Mouse (Mus musculus) CH12.LX (cell line): ENCODE results near the gene Ldb2. TPM values are rescaled to one million over a fixed set of nuclear protein-coding genes. Genes with fewer than 3 reads are reported as not detected.

ENCODE experiments used
- DNase-seq: peaks from one replicate; pipeline ENCODE4 v3.0.0-alpha.2; 2013; ENCODE audit errors: extremely low read depth
- H3K27ac ChIP-seq: 2 replicates; pipeline ENCODE4 v1.5.1; 2012; ENCODE audit warnings: low read depth, mild to moderate bottlenecking, control low read depth, moderate library complexity; ENCODE audit not compliant: insufficient read depth
- H3K27me3 ChIP-seq: replicated peaks from 2 replicates; pipeline ENCODE3; 2012; ENCODE audit warnings: inconsistent platforms
- H3K36me3 ChIP-seq, 2 experiments: replicated peaks in 1 of 2; 2 replicates each; pipeline versions ENCODE3 to v1.6.1; 2012; ENCODE audit warnings: inconsistent platforms in 1 of 2, low read length in 1 of 2, mild to moderate bottlenecking in 1 of 2, mixed read lengths in 1 of 2, moderate library complexity in 1 of 2; ENCODE audit not compliant: control insufficient read depth in 1 of 2, insufficient read depth in 1 of 2
- H3K4me1 ChIP-seq, 2 experiments: 2 replicates each; pipeline ENCODE4 v1.6.1; 2012; ENCODE audit warnings: inconsistent platforms in 1 of 2, moderate library complexity in 1 of 2; ENCODE audit not compliant: insufficient read depth in 2 of 2, control insufficient read depth in 1 of 2
- H3K4me2 ChIP-seq: 2 replicates; pipeline ENCODE4 v1.6.1; 2012; ENCODE audit warnings: low read depth, mild to moderate bottlenecking, control low read depth; ENCODE audit not compliant: poor library complexity, insufficient read depth, severe bottlenecking
- H3K4me3 ChIP-seq, 3 experiments: fragments of 150-350 bp in 1 of 3; sonication (generic) in 1 of 3; replicated peaks in 1 of 3; 2 replicates each; pipeline versions ENCODE3 to v1.5.1; 2011 to 2012; ENCODE audit warnings: low read depth in 2 of 3, low read length in 2 of 3, mild to moderate bottlenecking in 2 of 3, moderate library complexity in 2 of 3, control low read depth in 1 of 3, improper control_type of control experiment in 1 of 3, inconsistent platforms in 1 of 3, mixed read lengths in 1 of 3; ENCODE audit not compliant: poor library complexity in 1 of 3
- H3K79me2 ChIP-seq: replicated peaks from 2 replicates; pipeline ENCODE4 v1.6.1; 2012; ENCODE audit warnings: mild to moderate bottlenecking, moderate library complexity; ENCODE audit not compliant: control insufficient read depth, poor library complexity, insufficient read depth, severe bottlenecking; ENCODE audit errors: extremely low read depth
- H3K9ac ChIP-seq: 2 replicates; pipeline ENCODE4 v1.6.1; 2012; ENCODE audit warnings: low read depth, mild to moderate bottlenecking, control low read depth, moderate library complexity; ENCODE audit not compliant: insufficient read depth
- H3K9me3 ChIP-seq: replicated peaks from 2 replicates; pipeline ENCODE3; 2012; ENCODE audit warnings: low read length, inconsistent platforms, mixed read lengths
- BHLHE40 ChIP-seq: IDR thresholded peaks from 2 replicates; pipeline ENCODE4 v1.6.1; 2011; ENCODE audit warnings: mild to moderate bottlenecking, low read depth, low read length, improper control_type of control experiment
- CHD2 ChIP-seq: IDR thresholded peaks from 2 replicates; pipeline ENCODE4 v1.6.1; 2011; ENCODE audit warnings: low read length, improper control_type of control experiment
- CTCF ChIP-seq, 2 experiments: IDR thresholded peaks in 1 of 2; conservative IDR thresholded peaks in 1 of 2; 2 replicates each; pipeline ENCODE4 v1.5.1; 2011 to 2012; ENCODE audit warnings: low read depth in 2 of 2, low read length in 2 of 2, improper control_type of control experiment in 1 of 2, inconsistent platforms in 1 of 2, mild to moderate bottlenecking in 1 of 2, moderate library complexity in 1 of 2
- ELF1 ChIP-seq: IDR thresholded peaks from 2 replicates; pipeline ENCODE4 v1.6.1; 2014; ENCODE audit warnings: low read depth, mild to moderate bottlenecking, inconsistent platforms, low read length, improper control_type of control experiment
- EP300 ChIP-seq: IDR thresholded peaks from 2 replicates; pipeline ENCODE4 v1.6.1; 2011; ENCODE audit warnings: low read length, improper control_type of control experiment
- ETS1 ChIP-seq: conservative IDR thresholded peaks from 2 replicates; pipeline ENCODE4 v1.6.1; 2012; ENCODE audit warnings: low read depth, mild to moderate bottlenecking, inconsistent platforms, low read length, improper control_type of control experiment, moderate library complexity
- GABPA ChIP-seq: IDR thresholded peaks from 2 replicates; pipeline ENCODE4 v1.6.1; 2012; ENCODE audit warnings: low read depth, low read length, improper control_type of control experiment, inconsistent platforms; ENCODE audit not compliant: insufficient replicate concordance
- IRF4 ChIP-seq: IDR thresholded peaks from 2 replicates; pipeline ENCODE4 v1.6.1; 2014; ENCODE audit warnings: low read depth, mild to moderate bottlenecking, inconsistent platforms, low read length, improper control_type of control experiment
- JUN ChIP-seq: IDR thresholded peaks from 2 replicates; pipeline ENCODE4 v1.6.1; 2011; ENCODE audit warnings: low read depth, mild to moderate bottlenecking, low read length, improper control_type of control experiment, moderate library complexity; ENCODE audit not compliant: insufficient read depth
- JUND ChIP-seq: conservative IDR thresholded peaks from 2 replicates; pipeline ENCODE4 v1.6.1; 2011; ENCODE audit warnings: low read depth, low read length, improper control_type of control experiment
- KAT2A ChIP-seq: IDR thresholded peaks from 2 replicates; pipeline ENCODE4 v1.6.1; 2012; ENCODE audit warnings: low read length, improper control_type of control experiment, inconsistent platforms; ENCODE audit not compliant: insufficient replicate concordance
- MAFK ChIP-seq: IDR thresholded peaks from 2 replicates; pipeline ENCODE4 v1.6.1; 2011; ENCODE audit warnings: low read length, improper control_type of control experiment; ENCODE audit not compliant: insufficient replicate concordance
- MAX ChIP-seq: IDR thresholded peaks from 2 replicates; pipeline ENCODE4 v1.6.1; 2011; ENCODE audit warnings: low read length, improper control_type of control experiment
- MAZ ChIP-seq: IDR thresholded peaks from 2 replicates; pipeline ENCODE4 v1.6.1; 2012; ENCODE audit warnings: low read depth, mild to moderate bottlenecking, inconsistent platforms, low read length, improper control_type of control experiment, moderate library complexity
- MEF2A ChIP-seq: IDR thresholded peaks from 2 replicates; pipeline ENCODE4 v1.6.1; 2014; ENCODE audit warnings: low read depth, mild to moderate bottlenecking, inconsistent platforms, low read length, improper control_type of control experiment, borderline replicate concordance
- MXI1 ChIP-seq: IDR thresholded peaks from 2 replicates; pipeline ENCODE4 v1.6.1; 2011; ENCODE audit warnings: mild to moderate bottlenecking, low read depth, low read length, improper control_type of control experiment
- NELFE ChIP-seq: IDR thresholded peaks from 2 replicates; pipeline ENCODE4 v1.6.1; 2011; ENCODE audit warnings: low read depth, low read length, improper control_type of control experiment
- PAX5 ChIP-seq: IDR thresholded peaks from 2 replicates; pipeline ENCODE4 v1.6.1; 2012; ENCODE audit warnings: low read length, inconsistent platforms, mixed read lengths
- POLR2A ChIP-seq: IDR thresholded peaks from 2 replicates; pipeline ENCODE4 v1.6.1; 2011; ENCODE audit warnings: low read depth, mild to moderate bottlenecking, improper control_type of control experiment, low read length
- POLR2AphosphoS2 ChIP-seq: IDR thresholded peaks from 2 replicates; pipeline ENCODE4 v1.6.1; 2011; ENCODE audit warnings: low read depth, low read length, improper control_type of control experiment
- SIN3A ChIP-seq: IDR thresholded peaks from 2 replicates; pipeline ENCODE4 v1.6.1; 2012; ENCODE audit warnings: low read length, improper control_type of control experiment, inconsistent platforms
- SMC3 ChIP-seq: IDR thresholded peaks from 2 replicates; pipeline ENCODE4 v1.6.1; 2011; ENCODE audit warnings: low read depth, low read length, improper control_type of control experiment
- USF2 ChIP-seq: conservative IDR thresholded peaks from 2 replicates; pipeline ENCODE4 v1.6.1; 2011; ENCODE audit warnings: low read depth, low read length, improper control_type of control experiment
- ZC3H11A ChIP-seq: IDR thresholded peaks from 2 replicates; pipeline ENCODE4 v1.6.1; 2012; ENCODE audit warnings: low read depth, mild to moderate bottlenecking, inconsistent platforms, low read length, improper control_type of control experiment
- ZKSCAN1 ChIP-seq: IDR thresholded peaks from 2 replicates; pipeline ENCODE4 v1.6.1; 2012; ENCODE audit warnings: low read depth, inconsistent platforms, low read length, improper control_type of control experiment, borderline replicate concordance
- dilution Hi-C: fragments of 300-500 bp; cut with MboI; formaldehyde crosslinking; loops from 2 replicates; pipeline ENCODE4 v1.14.3; 2020; ENCODE audit warnings: low sequenced_read_pairs; ENCODE audit not compliant: extremely low pct_unique_long_range_greater_than_20kb, extremely low pct_ligation_motif_present
- in situ Hi-C: fragments of 300-500 bp; cut with MboI; formaldehyde crosslinking; loops from 3 replicates; pipeline ENCODE4 v1.14.3; 2019; ENCODE audit warnings: low sequenced_read_pairs, low pct_ligation_motif_present, low pct_unique_long_range_greater_than_20kb, mixed read lengths
- polyA plus RNA-seq: library from polyadenylated mRNA; unstranded; fragments of >175 nt; gene quantifications from 2 replicates; pipeline ENCODE4 v1.2.1, GENCODE M21; 2012; ENCODE audit warnings: low read depth; ENCODE audit not compliant: insufficient read length
- total RNA-seq, 2 experiments: library from RNA; depleted of rRNA; stranded (reverse); fragments of 300-350 nt in 1 of 2; fragments of >200 nt in 1 of 2; gene quantifications; 2 replicates each; pipeline ENCODE4 v1.2.3; 2012 to 2014

Ldb2 gene
- total and polyA plus RNA-seq, 3 experiments, result not detected

- H3K9ac ChIP-seq, result no peak overlapping the region
- no peak for TF ChIP-seq NELFE
- TF ChIP-seq CTCF (conservative IDR thresholded peaks at IDR 0.05 in 1 of 2, IDR thresholded peaks at IDR 0.05 in 1 of 2; ENCODE audit: low read depth in 2 of 2, low read length in 2 of 2), result no peak
- no peak for TF ChIP-seq IRF4
- TF ChIP-seq ZKSCAN1, result no peak
- no peak for TF ChIP-seq KAT2A
- no peak for TF ChIP-seq JUN
- TF ChIP-seq EP300, result no peak
- TF ChIP-seq BHLHE40, result no peak
- TF ChIP-seq MEF2A, result no peak
- TF ChIP-seq SIN3A, result no peak
- no peak for TF ChIP-seq ETS1
- TF ChIP-seq CHD2, result no peak
- no peak for TF ChIP-seq MXI1
- no peak for TF ChIP-seq POLR2A
- no peak for TF ChIP-seq MAFK
- TF ChIP-seq, all 38 proteins: peak for 0
- no peaks in the 10 kb centered on the region for H3K36me3 ChIP-seq
- no peaks in the 10 kb centered on the region for H3K27me3 ChIP-seq
- H3K79me2 ChIP-seq, result no peaks in the 10 kb centered on the region
- in situ Hi-C loops, result no loop called here
- H3K27ac ChIP-seq, result no peak overlapping the region
- no peak overlapping the region for H3K4me3 ChIP-seq
- no peaks in the 10 kb centered on the region for H3K9me3 ChIP-seq
- H3K4me2 ChIP-seq, result no peak overlapping the region
- DNase-seq, result no peak
- dilution Hi-C loops, result no loop called here
- H3K4me1 ChIP-seq, result no peaks in the 10 kb centered on the region
These were observed 163.9 kb downstream of the Ldb2 start for GRCm38 (mm10) chr5:44635546-44635945.

GRCm38 (mm10) chr5:44629034-44629625 lies 170.3 kb downstream of the Ldb2 start:
- H3K9ac ChIP-seq, result no peak overlapping the region
- H3K27ac ChIP-seq, result no peak overlapping the region
- no peaks in the 10 kb centered on the region for H3K4me1 ChIP-seq
- no peak for TF ChIP-seq IRF4
- no peak for TF ChIP-seq ZC3H11A
- TF ChIP-seq MAX, result no peak
- no peak for TF ChIP-seq CTCF (conservative IDR thresholded peaks at IDR 0.05 in 1 of 2, IDR thresholded peaks at IDR 0.05 in 1 of 2; ENCODE audit: low read depth in 2 of 2, low read length in 2 of 2)
- TF ChIP-seq SMC3, result no peak
- no peak for TF ChIP-seq CHD2
- TF ChIP-seq EP300, result no peak
- TF ChIP-seq GABPA, result no peak
- TF ChIP-seq PAX5, result no peak
- no peak for TF ChIP-seq MAZ
- TF ChIP-seq POLR2AphosphoS2, result no peak
- no peak for TF ChIP-seq MEF2A
- TF ChIP-seq USF2, result no peak
- TF ChIP-seq JUND, result no peak
- no peak for TF ChIP-seq ELF1
- H3K4me3 ChIP-seq, result no peak overlapping the region
- H3K4me2 ChIP-seq, result no peak overlapping the region
- H3K79me2 ChIP-seq, result no peaks in the 10 kb centered on the region
- no peaks in the 10 kb centered on the region for H3K36me3 ChIP-seq
- DNase-seq, result no peak
- H3K27me3 ChIP-seq, result no peaks in the 10 kb centered on the region
- in situ Hi-C loops, result no loop called here
- dilution Hi-C loops, result no loop called here
- H3K9me3 ChIP-seq, result no peaks in the 10 kb centered on the region
